Mouse (Mus musculus) heart, adult 9 months (tissue): ENCODE data around the gene Fbln1.
"Not testable (repeated sequence)": the region's sequence is repeated elsewhere in the genome, so short reads cannot be mapped to it uniquely, and the experiment has no call there.

Experiments used
- DNase-seq, 2 experiments: peaks; one replicate each; pipeline ENCODE4 v3.0.0; 2022; ENCODE audit warnings: low spot score in 2 of 2

The Fbln1 gene

DNA sequence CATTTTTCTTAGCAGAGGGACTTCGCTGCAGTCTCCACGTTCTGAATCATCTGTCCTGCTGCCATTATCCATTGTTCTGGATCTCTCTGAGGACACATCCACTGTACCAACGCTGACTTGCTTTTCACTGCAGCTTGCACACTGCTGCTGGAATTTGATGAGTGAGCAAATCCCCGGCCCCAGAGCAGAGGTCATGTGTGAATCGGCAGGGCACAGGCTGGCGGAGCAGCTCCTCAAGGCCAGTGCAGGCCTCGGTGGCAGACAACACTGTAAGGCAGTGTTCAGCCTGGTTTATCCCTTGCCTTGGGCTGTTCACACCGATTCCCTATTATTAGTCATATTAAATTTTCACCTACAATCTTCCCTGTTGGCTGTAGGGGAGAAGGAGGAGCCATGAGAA, 89.8 kb downstream of the Fbln1 start:
- DNase-seq: no peak

DNA sequence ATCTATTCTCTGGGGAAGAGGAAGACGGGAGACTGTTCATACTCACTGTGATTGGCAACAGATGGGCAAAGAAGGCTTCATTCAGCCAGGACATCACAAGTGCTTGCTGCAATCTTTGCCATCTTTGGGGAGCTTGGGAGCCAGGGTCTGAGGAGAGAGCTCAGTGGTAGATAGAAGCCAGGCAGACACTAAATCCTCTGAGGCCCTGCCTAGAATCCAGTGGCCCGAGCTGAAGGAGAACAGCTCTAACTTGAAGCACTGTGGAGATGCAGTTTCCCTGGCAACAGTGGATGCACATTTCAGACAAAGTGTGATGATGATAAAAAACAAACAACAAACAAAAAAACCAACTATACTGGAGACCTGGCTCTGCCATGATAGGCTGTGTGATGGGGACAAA, 90.2 kb downstream of the Fbln1 start:
- DNase-seq: no peak

DNA sequence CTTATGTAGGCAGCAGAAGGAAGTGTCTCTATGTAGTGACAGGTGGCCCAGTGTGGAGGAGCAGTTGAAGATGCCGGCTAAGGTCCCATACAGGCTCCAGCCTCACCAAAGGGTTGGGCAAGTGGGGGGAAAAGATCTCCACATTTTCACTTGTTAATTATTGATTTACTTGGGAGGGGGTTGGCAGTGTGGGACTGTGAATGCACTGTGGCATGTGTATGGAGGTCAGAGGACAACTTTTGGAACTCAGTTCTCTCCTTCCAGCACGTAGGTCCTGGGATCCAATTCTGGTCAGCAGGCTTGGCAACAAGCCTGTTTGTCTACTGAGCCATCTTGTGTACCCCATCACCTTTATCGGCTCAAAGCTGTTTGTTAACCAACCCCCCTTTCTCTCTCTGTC, 90.8 kb downstream of the Fbln1 start:
- DNase-seq: no peak

DNA sequence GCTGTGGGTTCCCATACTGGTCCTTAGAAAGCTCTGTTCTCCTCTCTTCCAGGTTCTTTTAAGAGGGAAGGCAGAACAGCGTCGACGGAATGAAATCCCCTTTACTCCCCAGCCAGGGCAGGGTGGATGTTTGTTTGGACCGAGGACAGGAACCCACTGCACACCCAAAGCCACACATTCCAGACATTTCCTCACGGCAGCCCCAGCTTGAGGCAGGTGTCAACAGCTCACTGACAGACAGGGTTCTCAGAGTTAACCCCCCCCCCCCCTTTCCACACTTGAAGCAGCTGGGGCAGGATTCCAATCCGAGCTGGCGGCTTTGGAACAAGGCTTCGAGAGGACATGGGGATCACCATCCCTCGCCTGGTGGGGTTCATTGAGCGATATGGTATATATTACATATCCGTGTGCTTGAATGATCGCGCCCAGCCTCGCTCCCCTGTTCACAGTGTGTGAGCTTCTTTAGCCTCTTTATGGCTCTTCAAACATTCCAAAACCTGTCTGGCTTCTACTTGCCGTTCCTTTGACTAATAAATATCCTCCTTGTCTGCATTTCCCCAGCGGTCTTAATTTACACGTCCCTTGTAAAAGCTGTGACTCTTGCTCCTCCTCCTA, 92.5 kb downstream of the Fbln1 start:
- DNase-seq: no peak

DNA sequence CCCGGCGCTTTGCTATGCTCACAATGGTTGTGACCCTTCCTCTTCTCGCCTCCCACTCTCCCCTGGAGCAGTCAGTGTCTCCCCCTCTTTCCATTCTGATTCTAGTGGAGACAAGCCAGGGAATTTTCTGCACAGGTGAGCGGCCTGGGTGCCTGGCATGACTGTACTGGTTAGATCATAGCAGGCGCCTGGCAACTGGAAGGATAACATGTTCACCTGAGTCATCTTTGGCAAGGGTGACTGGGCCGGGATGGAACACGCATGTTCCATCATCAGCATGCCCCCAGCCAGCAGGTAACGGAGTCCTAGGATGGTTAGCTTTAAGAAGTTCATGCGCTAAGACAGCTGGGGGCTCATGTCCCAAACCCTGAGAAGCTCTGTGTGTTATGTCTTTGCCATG, 93.2 kb downstream of the Fbln1 start:
- no peak for DNase-seq

DNA sequence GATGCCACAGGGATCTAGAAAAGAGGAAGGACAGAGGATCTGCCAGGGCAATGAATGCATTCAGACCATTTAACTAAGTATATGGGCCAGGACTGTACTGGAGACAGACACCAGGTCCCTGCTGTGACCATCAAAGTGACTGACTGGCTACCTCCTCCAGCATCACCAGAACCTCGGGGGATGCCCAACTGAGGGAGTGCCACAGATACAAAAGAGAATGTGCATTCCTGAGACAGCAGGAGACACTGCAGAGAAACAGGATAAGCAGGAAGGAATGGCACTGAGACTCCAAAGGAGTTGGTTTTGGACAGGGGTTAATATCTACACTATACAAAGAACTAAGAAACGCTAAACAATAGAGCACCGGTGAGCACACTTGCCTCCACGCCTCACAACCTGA, 97.5 kb downstream of the Fbln1 start:
- DNase-seq: no peak

DNA sequence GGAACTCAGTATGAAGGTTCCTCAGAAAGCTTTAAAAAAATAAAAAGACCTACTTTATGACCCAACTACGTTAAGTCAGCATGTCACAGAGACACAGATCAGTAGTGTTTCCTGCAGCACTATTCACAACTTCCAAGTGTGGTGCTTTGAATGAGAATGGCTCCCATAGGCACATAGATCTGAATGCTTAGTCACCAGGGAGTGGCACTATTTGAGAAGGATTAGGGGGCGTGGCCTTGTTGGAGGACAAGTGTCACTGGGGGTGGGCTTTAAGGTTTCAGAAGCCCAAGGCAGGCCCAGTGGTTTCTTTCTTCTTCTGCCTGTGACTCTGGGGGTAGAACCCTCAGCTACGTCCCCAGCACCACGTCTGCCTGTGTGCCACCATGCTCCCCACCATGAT, 98.2 kb downstream of the Fbln1 start:
- no peak for DNase-seq

DNA sequence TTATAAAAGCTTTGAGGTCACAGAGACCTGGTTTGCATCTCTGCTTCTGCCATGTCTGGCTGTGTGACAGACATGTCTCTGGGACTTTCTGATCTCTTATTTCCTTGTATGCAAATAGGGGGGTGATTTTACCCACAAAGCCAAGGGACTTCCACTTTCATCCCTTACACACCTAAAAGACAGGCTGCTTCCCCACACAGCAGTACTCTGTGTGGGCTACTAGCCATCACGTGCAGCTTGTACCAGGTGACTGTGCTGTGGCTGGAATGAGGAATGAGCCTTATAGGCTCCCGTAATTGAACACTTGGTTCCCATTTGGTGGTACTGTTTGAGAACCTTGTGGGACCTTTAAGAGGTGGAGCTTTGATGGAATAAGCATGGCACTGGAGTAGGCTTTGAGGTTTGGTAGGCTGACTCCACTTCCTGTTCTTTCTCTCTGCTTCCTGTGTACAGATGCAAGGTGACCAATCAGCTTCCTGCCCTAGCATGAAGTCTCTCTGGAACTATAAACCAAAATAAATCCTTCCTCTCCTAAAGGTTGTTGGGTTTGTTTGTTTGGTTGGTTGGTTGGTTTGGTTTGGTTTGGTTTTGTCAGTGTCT, 101.4 kb downstream of the Fbln1 start:
- no peak for DNase-seq

DNA sequence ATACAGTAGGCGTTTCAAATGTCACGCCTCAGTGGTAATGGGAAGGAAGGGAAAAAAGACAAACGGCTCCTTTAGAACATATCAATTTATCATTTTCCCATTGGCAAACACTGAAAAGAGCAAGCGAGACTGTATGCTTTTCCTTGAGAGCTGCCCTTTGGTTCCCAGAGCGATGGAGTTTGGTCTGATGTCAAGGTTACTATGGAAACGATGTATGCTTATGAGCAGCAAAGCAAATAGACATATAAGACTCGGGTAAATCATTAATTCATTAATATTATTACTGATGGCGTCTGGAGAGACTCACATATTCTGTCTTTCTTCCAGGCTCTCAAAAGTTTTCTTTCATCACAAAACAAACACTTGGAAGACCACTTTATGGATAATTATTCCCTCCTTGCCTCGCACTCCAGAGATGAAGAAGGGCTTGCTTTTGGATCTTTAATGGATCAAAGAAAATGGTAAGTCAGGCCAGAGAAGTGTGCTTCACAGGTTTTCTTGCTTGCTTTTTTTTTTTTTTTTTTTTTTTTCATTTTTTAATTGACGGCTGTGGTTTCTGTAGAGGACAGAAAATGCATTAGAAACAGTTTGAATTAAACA, 105.4 kb downstream of the Fbln1 start:
- no peak for DNase-seq

DNA sequence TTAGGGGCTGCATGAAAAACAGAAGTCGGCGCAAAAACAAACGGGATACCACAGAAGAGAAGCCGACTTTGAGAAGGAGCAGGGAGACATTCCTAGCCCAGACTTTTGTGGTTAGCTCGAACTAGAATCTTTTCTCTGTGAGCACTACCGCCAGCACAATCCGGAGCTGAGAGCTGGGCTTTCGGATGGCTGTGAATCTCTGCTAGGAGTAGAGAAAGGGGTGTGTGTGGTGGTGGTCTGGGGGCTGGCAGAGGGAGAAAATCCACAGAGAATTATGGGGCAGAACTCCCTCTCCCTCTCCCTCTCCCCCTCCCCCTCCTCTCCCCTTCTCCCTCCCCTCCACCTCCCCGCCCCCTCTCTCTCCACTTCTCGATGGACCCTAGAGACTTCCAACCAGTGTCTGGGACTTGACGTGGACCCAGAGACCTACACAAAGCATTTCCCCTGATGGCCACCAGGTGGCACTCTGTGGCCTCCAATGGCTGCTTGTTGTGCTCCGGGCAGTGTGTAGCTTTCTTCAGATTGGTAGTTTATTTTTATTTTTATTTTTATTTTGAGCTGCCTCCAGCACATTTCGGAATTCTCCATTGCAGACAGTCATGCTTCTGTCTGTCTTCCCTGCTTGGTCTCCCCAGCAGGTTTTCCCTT, 109.8 kb downstream of the Fbln1 start:
- peak; percentile 45 to 65 for DNase-seq

DNA sequence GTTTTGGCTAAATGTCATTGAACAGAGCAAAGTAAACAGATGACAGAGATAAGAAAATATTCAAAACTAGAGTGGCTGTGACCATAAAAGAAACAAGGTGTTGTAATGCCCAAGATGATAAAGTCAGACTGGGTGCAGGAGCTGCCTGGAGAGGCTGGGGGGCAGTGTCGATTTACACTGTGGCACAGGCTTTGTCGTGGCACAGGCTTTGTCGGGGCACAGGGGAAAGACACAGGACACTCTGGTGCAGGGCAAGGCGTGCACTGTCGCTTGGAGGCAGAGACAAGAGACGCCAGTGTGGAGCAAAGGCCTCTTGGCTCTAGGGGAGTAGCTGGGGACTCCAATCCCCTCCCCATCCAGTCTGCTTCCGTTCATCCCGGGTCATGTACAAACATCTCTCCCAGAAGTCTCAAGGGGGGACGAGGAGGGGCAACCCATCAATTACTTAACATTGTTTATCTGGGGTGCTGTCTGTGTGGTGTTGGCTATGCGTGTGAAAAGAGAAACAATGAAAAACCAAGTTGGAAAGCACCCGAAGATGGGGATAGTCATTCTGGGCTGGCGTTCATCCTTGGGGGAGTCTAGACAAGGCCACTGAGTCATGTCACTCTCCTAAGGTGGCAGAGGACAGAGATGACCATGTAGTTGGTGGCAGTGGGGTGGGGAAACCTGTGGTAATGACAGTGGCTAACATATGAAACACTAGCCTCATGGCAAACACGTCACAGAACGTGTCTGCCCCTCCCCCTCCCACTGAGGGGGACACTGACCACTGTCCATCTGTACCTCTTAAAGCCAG, 110.8 kb downstream of the Fbln1 start:
- DNase-seq: no peak

DNA sequence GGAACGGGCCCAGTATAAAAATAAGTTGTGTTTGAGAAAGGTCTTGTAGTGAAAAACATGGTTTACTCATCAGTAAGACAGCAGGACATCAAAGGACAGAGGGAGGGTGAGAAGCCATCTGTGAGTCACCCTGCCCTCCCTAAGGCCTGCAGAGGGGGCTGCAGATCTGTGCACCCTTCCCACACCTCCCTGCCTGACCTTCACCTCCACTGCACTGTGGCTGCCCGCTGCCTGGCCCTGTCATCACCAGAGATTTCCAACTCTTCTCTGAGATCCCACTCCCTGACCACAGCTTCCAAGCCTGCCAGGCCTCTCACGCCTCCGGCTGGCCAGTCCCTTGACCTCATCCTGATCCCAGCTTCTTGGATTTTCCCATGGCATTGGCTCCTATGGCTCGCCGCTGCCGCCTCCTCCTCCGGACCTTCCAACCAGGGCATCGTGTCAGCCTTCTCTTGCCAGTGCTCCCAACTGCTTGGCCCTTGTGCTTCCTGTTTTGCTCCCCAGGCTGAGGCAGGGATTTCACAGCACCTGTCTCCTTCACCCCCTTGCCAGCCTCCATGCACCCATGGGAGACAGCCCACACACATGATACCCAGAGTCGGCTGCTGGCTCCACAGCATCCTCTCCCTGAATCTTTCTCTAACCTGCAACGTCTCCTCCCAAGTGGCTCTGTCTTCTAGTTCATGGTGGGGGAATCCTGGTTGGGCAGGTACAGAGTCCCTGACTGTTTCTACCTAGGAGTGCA, 114.3 kb downstream of the Fbln1 start:
- no peak for DNase-seq

DNA sequence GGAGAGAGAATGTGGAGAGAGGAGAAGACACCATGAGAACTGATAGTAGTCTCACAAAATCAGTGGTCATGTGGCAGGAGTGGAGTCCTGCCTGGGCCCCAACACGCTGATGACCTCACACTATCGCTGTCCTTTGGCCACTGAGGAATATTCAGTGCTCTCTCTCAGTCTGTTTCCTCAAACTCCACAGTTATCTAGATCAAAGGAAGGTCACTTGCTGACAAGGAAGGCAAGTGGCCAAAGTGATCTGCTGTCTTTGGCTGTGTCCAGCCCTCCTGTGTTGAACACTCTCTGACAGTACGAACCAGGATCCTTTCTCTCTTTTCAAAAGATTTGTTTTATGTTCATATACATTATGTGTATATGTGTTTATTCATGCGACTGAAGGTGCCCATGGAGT, 117.5 kb downstream of the Fbln1 start:
- no peak for DNase-seq

DNA sequence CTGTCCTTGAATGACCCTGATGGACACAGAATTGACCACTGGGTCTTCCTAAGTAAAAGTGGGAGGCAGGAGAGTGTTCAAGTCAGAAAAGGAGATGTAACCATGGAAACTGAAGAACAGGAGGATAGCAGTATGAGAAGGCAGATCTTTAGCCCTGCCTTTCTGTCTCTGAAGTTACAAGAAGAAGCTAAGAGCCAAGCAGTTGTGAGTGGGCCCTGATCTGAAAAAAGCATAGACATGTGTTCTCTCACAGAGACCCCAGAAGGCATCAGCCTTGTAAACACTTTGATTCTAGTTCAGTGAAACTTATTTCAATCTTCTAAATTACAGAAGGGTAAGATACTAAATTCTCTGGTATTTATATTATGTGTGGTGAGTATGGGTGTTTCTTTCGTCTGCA, 118.7 kb downstream of the Fbln1 start:
- no peak for DNase-seq

DNA sequence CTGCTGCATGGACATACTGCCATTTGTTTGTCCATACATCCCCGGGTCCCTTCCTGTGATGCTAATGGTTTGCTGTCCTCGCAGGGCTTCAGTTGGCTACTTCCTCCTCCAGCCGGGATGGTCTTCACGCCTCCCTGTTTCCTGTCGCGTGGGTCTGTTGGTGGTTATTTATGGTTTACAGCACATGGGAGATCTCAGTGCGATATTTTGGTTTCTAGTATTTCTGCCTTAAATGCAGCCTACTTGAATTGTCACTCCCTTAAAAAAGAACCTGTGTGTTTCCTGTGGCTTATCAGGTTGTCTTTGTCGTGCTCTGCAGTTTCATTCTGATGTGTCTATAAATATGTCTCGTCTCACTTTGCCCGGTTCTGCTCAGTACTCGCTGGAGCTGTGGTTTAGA, 122.1 kb downstream of the Fbln1 start:
- DNase-seq: no peak

DNA sequence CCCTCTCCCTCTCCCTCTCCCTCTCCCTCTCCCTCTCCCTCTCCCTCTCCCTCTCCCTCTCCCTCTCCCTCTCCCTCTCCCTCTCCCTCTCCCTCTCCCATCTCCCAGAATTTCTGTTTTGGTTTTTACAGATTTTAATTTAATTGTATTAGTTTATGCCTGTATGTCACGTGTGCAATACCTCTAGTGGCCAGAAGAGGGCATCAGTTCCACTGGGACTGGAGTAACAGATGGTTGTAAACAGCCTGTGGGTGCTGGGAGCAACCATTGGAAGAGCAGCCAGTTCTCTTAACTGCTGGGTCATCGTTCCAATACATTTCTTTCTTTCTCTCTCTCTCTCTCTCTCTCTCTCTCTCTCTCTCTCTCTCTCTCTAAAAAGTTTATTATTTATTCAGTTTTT, 122.7 kb downstream of the Fbln1 start:
- DNase-seq: not testable (repeated sequence)

DNA sequence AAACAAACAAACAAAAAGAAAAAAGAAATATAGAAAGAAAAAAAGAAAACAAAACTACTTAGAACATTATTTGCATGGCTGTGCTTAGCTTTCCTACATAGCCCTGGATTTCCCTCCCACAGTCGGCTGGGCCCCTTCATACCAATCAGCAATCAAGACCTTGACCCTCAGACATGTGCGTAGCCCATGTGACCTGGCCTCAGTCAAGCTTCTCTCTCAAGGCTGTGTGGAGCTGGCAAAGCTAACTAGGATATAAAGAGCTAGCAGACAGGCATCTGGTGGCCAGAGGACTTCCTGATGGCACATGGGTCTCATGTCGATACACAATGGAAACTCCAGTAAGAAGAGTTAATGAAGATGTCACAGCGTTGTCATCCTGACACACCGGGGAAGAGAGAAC, 123.3 kb downstream of the Fbln1 start:
- no peak for DNase-seq

DNA sequence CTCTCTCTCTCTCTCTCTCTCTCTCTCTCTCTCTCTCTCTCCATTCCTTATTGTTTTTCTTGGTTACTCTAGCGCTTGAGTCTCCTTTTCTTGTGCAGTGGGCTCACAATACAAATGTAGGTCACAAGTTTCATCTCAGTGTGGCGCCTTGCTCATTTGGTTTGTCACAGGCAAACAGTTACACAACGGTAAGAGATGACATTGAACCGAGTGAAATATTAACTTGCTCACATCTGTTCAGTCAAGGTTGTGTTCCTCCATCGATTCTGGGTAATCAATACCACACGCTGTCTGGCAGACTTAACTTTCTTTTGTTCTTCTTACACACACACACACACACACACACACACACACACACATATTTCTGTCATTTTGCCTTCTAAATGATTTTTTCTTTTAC, 124.3 kb downstream of the Fbln1 start:
- no peak for DNase-seq

DNA sequence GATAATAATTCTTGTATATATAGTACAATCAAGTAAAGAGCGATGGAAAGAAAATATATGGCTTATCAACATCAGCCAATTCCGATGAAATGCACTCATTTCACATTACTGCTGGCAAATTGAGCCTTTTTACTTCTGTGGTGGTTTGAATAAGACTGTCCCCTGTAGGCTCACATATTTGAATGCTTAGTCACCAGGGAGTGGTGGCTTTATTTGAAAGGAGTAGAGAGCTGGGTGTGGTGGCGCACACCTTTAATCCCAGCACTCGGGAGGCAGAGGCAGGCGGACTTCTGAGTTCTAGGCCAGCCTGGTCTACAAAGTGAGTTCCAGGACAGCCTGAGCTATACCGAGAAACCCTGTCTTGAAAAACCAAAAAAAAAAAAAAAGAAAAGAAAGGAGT, 127.8 kb downstream of the Fbln1 start:
- not testable (repeated sequence) for DNase-seq

DNA sequence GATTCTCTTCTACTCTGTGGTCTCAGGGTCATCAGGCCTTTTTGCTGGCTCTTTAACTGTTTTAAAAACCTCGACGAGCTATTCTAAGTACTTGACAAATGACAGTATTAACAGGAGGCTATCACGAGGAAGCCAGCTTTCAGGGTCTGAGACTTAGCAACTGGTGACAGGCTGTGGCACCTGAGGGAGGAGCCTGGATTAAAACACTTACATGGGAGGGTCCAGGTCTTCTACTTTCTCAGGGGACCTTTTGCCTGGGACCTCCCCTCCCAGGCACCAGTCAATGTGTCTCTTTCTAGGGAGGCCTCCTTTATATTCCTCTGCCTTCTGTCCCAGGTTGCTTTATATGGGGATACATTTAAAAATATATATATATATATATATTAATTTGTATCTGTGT, 128.5 kb downstream of the Fbln1 start:
- DNase-seq: no peak

DNA sequence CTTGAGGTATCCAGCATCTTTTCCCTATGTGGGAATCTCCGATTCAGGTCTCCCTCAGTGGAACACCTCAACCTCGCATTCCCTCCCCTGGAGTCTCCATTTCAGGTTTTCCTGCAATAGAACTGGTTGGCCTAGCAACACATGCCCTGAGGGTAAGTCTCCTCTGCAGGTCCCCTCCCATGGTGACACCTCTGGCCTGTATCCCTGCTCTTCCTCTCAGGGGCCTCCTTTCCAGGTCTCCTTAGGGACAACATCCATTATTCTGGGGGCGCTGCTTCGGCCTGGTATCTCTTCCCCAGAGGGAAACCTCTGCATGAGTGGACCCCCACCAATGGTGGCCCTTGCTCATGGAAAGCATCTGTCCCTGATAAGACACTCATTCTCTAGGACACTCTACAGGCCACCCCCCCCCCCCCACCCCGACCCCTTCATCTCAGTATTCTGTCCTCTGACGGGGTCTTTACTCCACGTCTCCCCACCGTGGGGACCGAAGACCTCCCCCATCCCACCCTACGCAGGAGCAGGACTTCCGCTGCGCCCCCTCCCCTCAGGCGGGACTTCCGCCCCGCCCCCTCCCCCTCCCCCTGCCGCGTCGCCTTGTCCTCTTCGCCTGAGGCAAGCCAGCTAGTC, 130.0 kb downstream of the Fbln1 start, which contains the start of gene Atxn10:
Atxn10 (plus strand) TSS at position 575 of the 630 bp plus-strand sequence.
- DNase-seq: peak in 1 of 2 experiments; percentile 11
